Mouse (Mus musculus) midbrain, embryonic 11.5 days (tissue): ENCODE data around the gene Znhit3. TPM values are rescaled to one million over a fixed set of nuclear protein-coding genes. Genes with fewer than 3 reads are reported as not detected.

Experiments used
- ATAC-seq: fragments of 200-750 bp; cut with Nextera tagmentation; 2 replicates; pipeline ENCODE4 v1.8.0; 2017; ENCODE audit warnings: moderate TSS enrichment, moderate library complexity; ENCODE audit not compliant: low FRiP score
- DNase-seq: peaks from one replicate; pipeline ENCODE4 v3.0.0; 2015; ENCODE audit warnings: low spot score; ENCODE audit errors: missing footprints
- H3K27ac ChIP-seq: fragments of 300-500 bp; sonication (generic); 2 replicates; pipeline ENCODE4 v1.5.1; 2014; ENCODE audit warnings: low read depth, low read length
- H3K27me3 ChIP-seq: fragments of 300-500 bp; sonication (generic); 2 replicates; pipeline ENCODE4 v1.6.1; 2014; ENCODE audit warnings: mild to moderate bottlenecking, low read length, moderate library complexity, mixed read lengths; ENCODE audit not compliant: control insufficient read depth, insufficient read depth
- H3K36me3 ChIP-seq: fragments of 300-500 bp; sonication (generic); 2 replicates; pipeline ENCODE4 v1.6.1; 2014; ENCODE audit warnings: mild to moderate bottlenecking, low read length, moderate library complexity, mixed read lengths; ENCODE audit not compliant: control insufficient read depth, insufficient read depth
- H3K4me1 ChIP-seq: fragments of 300-500 bp; sonication (generic); 2 replicates; pipeline ENCODE4 v1.6.1; 2014; ENCODE audit warnings: low read length; ENCODE audit not compliant: control insufficient read depth, insufficient read depth
- H3K4me2 ChIP-seq: fragments of 300-500 bp; sonication (generic); 2 replicates; pipeline ENCODE4 v1.6.1; 2014; ENCODE audit warnings: mild to moderate bottlenecking, moderate library complexity
- H3K4me3 ChIP-seq: fragments of 300-500 bp; sonication (generic); 2 replicates; pipeline ENCODE4 v1.5.1; 2014; ENCODE audit warnings: low read depth, low read length
- H3K9ac ChIP-seq: fragments of 300-500 bp; sonication (generic); 2 replicates; pipeline ENCODE4 v1.6.1; 2014; ENCODE audit warnings: low read length
- H3K9me3 ChIP-seq: fragments of 300-500 bp; sonication (generic); 2 replicates; pipeline ENCODE4 v1.6.1; 2016; ENCODE audit warnings: low read length; ENCODE audit not compliant: control insufficient read depth
- WGBS: fragments of 180-500 bp; shearing (Covaris S2); extraction: QIAGEN DNeasy Blood & Tissue Kit; methylation state at CpG from one replicate; pipeline ENCODE4 v1.1.7; 2014; 5-methylcytosine and 5-hydroxymethylcytosine counted together
- polyA plus RNA-seq: library from polyadenylated mRNA; unstranded; fragments of >200 nt; fragmentation: Nextera tagmentation; extraction: Ambion mirVana; gene quantifications from 2 replicates; pipeline ENCODE4 v1.2.1, GENCODE M21; 2014

Gene Znhit3
- polyA plus RNA-seq, 1 experiment from 2014 or later, result 72.4 TPM

DNA sequence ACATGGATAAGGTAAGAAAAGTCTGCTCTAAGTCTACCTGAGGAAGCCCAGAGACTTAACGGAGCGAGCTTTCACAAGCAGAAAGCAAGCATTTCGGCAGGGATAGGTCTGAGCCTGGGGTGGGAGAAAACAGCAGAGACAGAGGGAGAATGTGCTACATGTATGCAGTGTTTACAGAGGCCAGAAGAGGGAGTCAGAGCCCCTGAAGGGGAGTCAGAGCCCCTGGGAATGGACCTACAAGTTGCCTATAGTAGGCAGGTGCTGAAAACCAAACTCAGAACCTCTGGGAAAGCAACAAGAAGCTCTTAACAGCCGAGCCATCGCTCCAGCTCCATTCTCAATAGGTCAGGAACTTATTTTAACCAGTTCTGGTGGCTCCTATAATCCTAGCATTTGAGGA is 1.5 kb downstream of the Znhit3 start:
- H3K27ac ChIP-seq, result no peak overlapping the region
- no peak overlapping the region for H3K4me2 ChIP-seq
- no peak for DNase-seq
- H3K27me3 ChIP-seq, result no peaks in the 10 kb centered on the region
- peaks cover 19% of the 10 kb centered on the region for H3K36me3 ChIP-seq
- no peak for ATAC-seq
- H3K9me3 ChIP-seq, result no peaks in the 10 kb centered on the region
- no peak overlapping the region for H3K9ac ChIP-seq
- H3K4me3 ChIP-seq, result no peak overlapping the region
- WGBS, result 86% methylated on average over 5 of the region's 5 CpGs
- peaks cover 4% of the 10 kb centered on the region; the same call in 1 of the 2 replicates for H3K4me1 ChIP-seq

- 91% methylated on average over 4 of the region's 4 CpGs for WGBS
- peaks cover 36% of the 10 kb centered on the region for H3K36me3 ChIP-seq
- no peak overlapping the region for H3K9ac ChIP-seq
- ATAC-seq (no peak), DNase-seq (no peak)
- no peak overlapping the region for H3K27ac ChIP-seq
- H3K27me3 ChIP-seq, result no peaks in the 10 kb centered on the region
- no peaks in the 10 kb centered on the region for H3K9me3 ChIP-seq
- no peak overlapping the region for H3K4me3 ChIP-seq
- H3K4me2 ChIP-seq, result no peak overlapping the region
- peaks cover under 1% of the 10 kb centered on the region; the same call in 1 of the 2 replicates for H3K4me1 ChIP-seq
Measured at GRCm38 (mm10) chr11:84910411-84910810, 5.8 kb downstream of the Znhit3 start.

DNA sequence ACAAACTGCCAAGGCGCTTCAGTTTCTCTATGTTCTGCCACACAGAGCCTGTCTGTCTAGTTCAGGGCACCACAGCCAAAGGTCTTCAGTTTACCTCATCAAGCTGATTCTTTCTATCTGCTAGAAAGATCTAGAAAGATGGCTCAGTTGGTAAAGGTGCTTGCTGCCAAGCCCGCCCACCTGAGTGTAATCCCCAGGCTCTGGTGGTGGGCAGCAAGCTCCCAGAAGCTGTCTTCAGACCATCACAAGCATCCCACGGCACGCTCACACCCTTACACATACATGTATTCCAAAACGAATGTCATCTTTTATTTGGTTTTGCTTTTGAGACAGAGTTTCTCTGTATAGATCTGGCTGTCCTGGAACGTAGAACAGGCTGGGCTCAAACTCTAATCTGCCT is 7.7 kb downstream of the Znhit3 start:
- Histone ChIP-seq H3K4me1 (no peaks in the 10 kb centered on the region), H3K9me3 (no peaks in the 10 kb centered on the region), H3K9ac (no peak overlapping the region), H3K27me3 (no peaks in the 10 kb centered on the region), H3K4me2 (no peak overlapping the region), H3K4me3 (no peak overlapping the region), H3K27ac (no peak overlapping the region), H3K36me3 (peaks cover 36% of the 10 kb centered on the region)
- no peak for ATAC-seq
- DNase-seq, result no peak
- WGBS, result 95% methylated on average over 6 of the region's 6 CpGs

DNA sequence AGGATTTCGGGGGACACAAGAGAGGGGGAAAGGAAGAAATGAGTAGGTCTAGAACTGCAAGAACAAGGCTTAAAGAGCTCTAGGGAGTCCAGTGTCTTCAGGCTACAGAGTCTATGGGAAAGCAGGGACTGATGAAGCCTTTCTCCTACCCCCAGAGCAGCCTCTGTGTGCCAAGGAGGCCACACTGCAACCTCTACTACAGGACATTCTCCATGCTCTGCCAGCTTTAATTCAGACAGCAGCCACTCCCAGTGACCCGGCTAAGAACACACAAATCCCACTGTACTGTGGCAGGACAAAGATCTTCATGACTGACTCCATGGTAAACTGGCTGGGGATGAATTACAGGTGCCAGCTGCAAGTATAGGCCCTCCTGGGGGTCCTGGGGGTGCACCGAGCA is 9.1 kb downstream of the Znhit3 start:
- WGBS, result 87% methylated on average over 3 of the region's 3 CpGs

DNA sequence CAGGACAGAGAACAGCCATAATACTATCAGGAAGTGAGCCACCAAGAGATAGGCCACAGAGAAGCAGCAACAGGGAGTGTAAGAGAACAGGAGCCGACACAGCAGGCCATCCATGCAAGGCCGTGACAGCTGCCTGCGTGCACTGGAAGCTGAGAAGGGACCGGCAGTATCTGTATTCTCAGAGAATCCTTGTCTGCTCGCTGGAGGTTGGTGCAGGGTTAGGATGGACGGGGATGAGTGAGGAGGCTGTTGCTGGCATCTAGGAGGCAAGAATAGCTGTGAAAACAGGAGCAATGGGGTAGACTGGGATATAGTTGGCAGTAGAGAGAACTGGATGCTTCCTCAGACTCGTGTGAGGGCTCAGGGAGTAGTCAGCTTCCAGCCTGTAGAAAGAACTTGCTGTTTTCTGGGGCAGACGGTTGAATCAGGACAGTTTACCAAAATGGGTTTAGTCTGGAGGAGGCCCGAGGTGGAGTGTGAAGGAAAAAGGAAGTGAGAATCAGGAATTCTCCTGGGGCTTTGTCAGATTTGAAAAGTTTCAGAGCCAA is 11.5 kb downstream of the Znhit3 start:
- H3K4me2 ChIP-seq, result no peak overlapping the region
- no peak overlapping the region for H3K9ac ChIP-seq
- H3K27ac ChIP-seq, result no peak overlapping the region
- no peak overlapping the region for H3K4me3 ChIP-seq
- 82% methylated on average over 9 of the region's 9 CpGs for WGBS
- H3K4me1 ChIP-seq, result no peaks in the 10 kb centered on the region
- DNase-seq (no peak), ATAC-seq (no peak)
- H3K36me3 ChIP-seq, result peaks cover 37% of the 10 kb centered on the region
- H3K27me3 ChIP-seq, result no peaks in the 10 kb centered on the region
- H3K9me3 ChIP-seq, result no peaks in the 10 kb centered on the region

More for the DNA sequence above, 9.1 kb downstream of the Znhit3 start:
- H3K36me3 ChIP-seq, result peaks cover 41% of the 10 kb centered on the region
- no peak overlapping the region for H3K9ac ChIP-seq
- no peak overlapping the region for H3K27ac ChIP-seq
- H3K4me2 ChIP-seq, result no peak overlapping the region
- no peak overlapping the region for H3K4me3 ChIP-seq
- no peaks in the 10 kb centered on the region for H3K4me1 ChIP-seq
- no peaks in the 10 kb centered on the region for H3K27me3 ChIP-seq
- H3K9me3 ChIP-seq, result no peaks in the 10 kb centered on the region
- ATAC-seq, result no peak
- DNase-seq, result no peak

GRCm38 (mm10) chr11:84893113-84893512 is 23.1 kb downstream of the Znhit3 start:
- Histone ChIP-seq H3K4me2 (no peak overlapping the region), H3K9ac (no peak overlapping the region), H3K4me1 (no peaks in the 10 kb centered on the region), H3K36me3 (peaks cover 14% of the 10 kb centered on the region), H3K9me3 (no peaks in the 10 kb centered on the region), H3K27me3 (no peaks in the 10 kb centered on the region), H3K4me3 (no peak overlapping the region), H3K27ac (no peak overlapping the region)
- no peak for ATAC-seq
- no peak for DNase-seq
- 94% methylated on average over 15 of the region's 15 CpGs for WGBS

GRCm38 (mm10) chr11:84891705-84892104 is 24.5 kb downstream of the Znhit3 start:
- no peak for DNase-seq
- no peak for ATAC-seq
- Histone ChIP-seq H3K36me3 (peaks cover 15% of the 10 kb centered on the region), H3K4me3 (no peak overlapping the region), H3K9ac (no peak overlapping the region), H3K27ac (no peak overlapping the region), H3K4me2 (no peak overlapping the region), H3K4me1 (no peaks in the 10 kb centered on the region), H3K27me3 (no peaks in the 10 kb centered on the region), H3K9me3 (no peaks in the 10 kb centered on the region)
- WGBS, result 94% methylated on average over 7 of the region's 7 CpGs

GRCm38 (mm10) chr11:84889492-84889891 is 26.7 kb downstream of the Znhit3 start:
- Histone ChIP-seq H3K27ac (no peak overlapping the region), H3K9me3 (no peaks in the 10 kb centered on the region), H3K4me3 (no peak overlapping the region), H3K36me3 (peaks cover 24% of the 10 kb centered on the region), H3K9ac (no peak overlapping the region), H3K4me1 (no peaks in the 10 kb centered on the region), H3K4me2 (no peak overlapping the region), H3K27me3 (no peaks in the 10 kb centered on the region)
- ATAC-seq (no peak), DNase-seq (no peak)
- WGBS, result 95% methylated on average over 2 of the region's 2 CpGs

GRCm38 (mm10) chr11:84888025-84888424 is 28.1 kb downstream of the Znhit3 start:
- Histone ChIP-seq H3K9ac (no peak overlapping the region), H3K4me3 (no peak overlapping the region), H3K4me1 (no peaks in the 10 kb centered on the region), H3K4me2 (no peak overlapping the region), H3K27me3 (no peaks in the 10 kb centered on the region), H3K27ac (no peak overlapping the region), H3K9me3 (no peaks in the 10 kb centered on the region), H3K36me3 (peaks cover 24% of the 10 kb centered on the region)
- no peak for ATAC-seq
- WGBS, result 96% methylated on average over 8 of the region's 8 CpGs
- DNase-seq, result no peak
